Mouse (Mus musculus) hindbrain, embryonic 10.5 days (tissue): ENCODE measurements around the gene Borcs6. TPM values are rescaled to one million over a fixed set of nuclear protein-coding genes. Genes with fewer than 3 reads are reported as not detected.
"Not testable (repeated sequence)": the region's sequence is repeated elsewhere in the genome, so short reads cannot be mapped to it uniquely, and the experiment has no call there.

Source experiments
- DNase-seq: peaks from one replicate; pipeline ENCODE4 v3.0.0-alpha.2; 2017; ENCODE audit warnings: low spot score
- H3K27ac ChIP-seq: fragments of 300-500 bp; sonication (generic); 2 replicates; pipeline ENCODE4 v1.5.1; 2016; ENCODE audit warnings: mild to moderate bottlenecking, moderate library complexity
- H3K27me3 ChIP-seq: fragments of 300-500 bp; sonication (generic); 2 replicates; pipeline ENCODE4 v1.6.1; 2016; ENCODE audit warnings: mild to moderate bottlenecking; ENCODE audit not compliant: poor library complexity, insufficient read depth, severe bottlenecking
- H3K36me3 ChIP-seq: fragments of 300-500 bp; sonication (generic); 2 replicates; pipeline ENCODE4 v1.6.1; 2016; ENCODE audit warnings: mild to moderate bottlenecking, moderate library complexity
- H3K4me1 ChIP-seq: fragments of 300-500 bp; sonication (generic); replicated peaks from 2 replicates; pipeline ENCODE4 v1.6.1; 2016; ENCODE audit warnings: mild to moderate bottlenecking
- H3K4me3 ChIP-seq: fragments of 300-500 bp; sonication (generic); 2 replicates; pipeline ENCODE4 v1.5.1; 2016; ENCODE audit warnings: mild to moderate bottlenecking, moderate library complexity
- H3K9me3 ChIP-seq: fragments of 300-500 bp; sonication (generic); 2 replicates; pipeline ENCODE4 v1.6.1; 2016; ENCODE audit warnings: mild to moderate bottlenecking, moderate library complexity
- WGBS: fragments of 180-500 bp; shearing (Covaris S2); methylation state at CpG from one replicate; pipeline ENCODE4 v1.1.7; 2016; 5-methylcytosine and 5-hydroxymethylcytosine counted together
- polyA plus RNA-seq: library from polyadenylated mRNA; unstranded; fragments of >200 nt; fragmentation: Nextera tagmentation; extraction: Ambion mirVana; gene quantifications from 2 replicates; pipeline ENCODE4 v1.2.1, GENCODE M21; 2016

Borcs6 gene
- polyA plus RNA-seq, result 8.5 and 12.6 TPM in 2 replicates

DNA sequence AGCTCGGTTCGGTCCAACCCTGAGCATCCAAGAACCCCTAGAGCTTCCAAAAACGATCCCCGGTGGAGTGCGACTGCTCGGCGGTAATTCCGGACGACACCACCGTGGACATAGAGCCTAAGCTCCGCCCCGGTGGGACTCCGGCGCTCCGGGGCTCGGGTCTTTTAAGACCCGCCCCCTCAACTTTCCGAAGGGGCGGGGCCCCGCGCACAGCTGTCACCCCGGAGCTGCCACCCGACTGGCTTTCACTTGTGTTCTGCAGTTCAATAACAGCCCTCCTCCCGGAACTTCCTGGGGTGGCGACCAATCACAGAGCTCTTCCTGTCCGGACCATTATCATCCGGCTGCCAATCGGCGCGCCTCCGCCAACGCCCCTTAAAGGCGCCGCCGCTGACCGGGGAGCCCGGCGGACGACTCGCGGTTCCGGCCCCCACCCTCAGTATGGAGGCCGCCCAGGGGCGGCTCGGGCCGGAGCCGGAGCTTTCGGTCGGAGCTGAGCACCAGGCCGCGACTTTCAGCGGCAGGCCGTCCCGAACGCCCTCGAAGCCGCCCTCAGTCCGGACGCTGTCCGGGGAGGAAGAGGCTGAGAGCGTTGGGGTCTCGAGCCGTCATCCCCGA is at the start of gene Borcs6:
Gene Borcs6 (plus strand): TSS at position 361 of the 618 bp plus-strand sequence.
- Histone ChIP-seq H3K9me3 (no peaks in the 10 kb centered on the region), H3K27me3 (peaks cover 8% of the 10 kb centered on the region; the same call in 1 of the 2 replicates), H3K4me1 (peaks cover 41% of the 10 kb centered on the region), H3K36me3 (peaks cover under 1% of the 10 kb centered on the region; the same call in 1 of the 2 replicates), H3K27ac (peak within 1 kb of the TSS; percentile 93), H3K4me3 (peak within 1 kb of the TSS; percentile 83)
- DNase-seq, result peak; percentile 96
- WGBS, result under 1% methylated on average over 64 of the region's 64 CpGs

DNA sequence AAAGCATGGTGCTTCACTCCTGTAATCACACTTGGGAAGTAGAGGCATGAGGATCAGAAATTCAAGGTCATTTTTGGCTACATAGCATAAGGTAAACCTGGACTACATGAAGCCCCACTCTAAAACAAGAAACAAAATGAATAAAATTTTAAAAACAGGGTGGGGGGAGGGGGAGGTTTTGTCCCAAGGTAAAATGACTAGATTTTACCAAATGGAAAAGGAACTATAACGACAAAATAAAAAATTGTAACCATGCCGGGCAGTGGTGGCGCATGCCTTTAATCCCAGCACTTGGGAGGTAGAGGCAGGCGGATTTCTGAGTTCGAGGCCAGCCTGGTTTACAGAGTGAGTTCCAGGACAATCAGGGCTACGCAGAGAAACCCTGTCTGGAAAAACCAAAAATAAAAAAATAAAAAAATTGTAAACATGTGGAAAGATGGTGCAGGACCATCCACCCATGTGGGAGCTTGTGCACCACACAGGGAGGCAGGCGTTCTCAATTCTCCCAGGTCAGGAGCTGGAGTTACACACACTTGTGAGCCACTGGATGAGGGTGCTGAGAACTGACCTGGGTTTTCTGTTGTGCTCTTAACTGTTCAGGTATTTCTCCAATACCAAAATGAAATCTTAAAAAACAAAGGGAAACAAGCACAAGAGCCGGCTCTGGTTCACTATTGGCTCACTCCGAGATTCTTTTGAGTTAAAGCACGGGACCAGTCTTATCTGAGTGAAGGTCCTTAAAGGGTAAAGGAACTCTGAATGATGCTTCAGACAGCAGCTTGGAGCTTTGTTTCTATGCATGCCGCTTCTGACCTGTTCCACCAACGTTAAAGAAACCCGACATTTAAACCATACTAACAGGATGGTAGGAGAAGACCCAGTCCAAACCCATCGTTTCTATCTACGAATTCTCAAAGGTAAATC is 48.9 kb upstream of the Borcs6 start:
- Histone ChIP-seq H3K27me3 (no peaks in the 10 kb centered on the region), H3K4me1 (peaks cover 30% of the 10 kb centered on the region), H3K27ac (no peak overlapping the region), H3K36me3 (peaks cover 6% of the 10 kb centered on the region), H3K4me3 (peak overlapping the region; percentile 66; the same call in 1 of the 2 replicates), H3K9me3 (no peaks in the 10 kb centered on the region)
- no peak for DNase-seq
- WGBS, result 91% methylated on average over 15 of the region's 15 CpGs

DNA sequence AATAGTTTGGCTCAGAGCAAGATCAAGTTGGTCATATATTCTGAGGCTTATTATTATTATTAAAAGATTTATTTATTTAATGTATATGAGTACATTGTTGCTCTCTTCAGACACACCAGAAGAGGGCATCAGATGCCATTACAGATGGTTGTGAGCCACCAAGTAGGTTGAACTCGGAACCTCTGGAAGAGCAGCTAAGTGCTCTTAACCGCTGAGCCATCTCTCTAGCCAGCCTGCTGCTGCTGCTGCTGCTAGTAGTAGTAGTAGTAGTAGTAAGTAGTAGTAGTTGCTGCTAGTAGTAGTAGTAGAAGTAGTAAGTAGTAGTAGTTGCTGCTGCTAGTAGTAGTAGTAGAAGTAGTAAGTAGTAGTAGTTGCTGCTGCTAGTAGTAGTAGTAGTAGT is 48.1 kb upstream of the Borcs6 start:
- not testable (repeated sequence) for DNase-seq, H3K9me3 ChIP-seq, H3K36me3 ChIP-seq, H3K27me3 ChIP-seq
- Histone ChIP-seq H3K27ac (peak overlapping the region; percentile 91), H3K4me1 (peaks cover 32% of the 10 kb centered on the region), H3K4me3 (peak overlapping the region; percentile 66)
- WGBS, result 69% methylated on average over 2 of the region's 2 CpGs

DNA sequence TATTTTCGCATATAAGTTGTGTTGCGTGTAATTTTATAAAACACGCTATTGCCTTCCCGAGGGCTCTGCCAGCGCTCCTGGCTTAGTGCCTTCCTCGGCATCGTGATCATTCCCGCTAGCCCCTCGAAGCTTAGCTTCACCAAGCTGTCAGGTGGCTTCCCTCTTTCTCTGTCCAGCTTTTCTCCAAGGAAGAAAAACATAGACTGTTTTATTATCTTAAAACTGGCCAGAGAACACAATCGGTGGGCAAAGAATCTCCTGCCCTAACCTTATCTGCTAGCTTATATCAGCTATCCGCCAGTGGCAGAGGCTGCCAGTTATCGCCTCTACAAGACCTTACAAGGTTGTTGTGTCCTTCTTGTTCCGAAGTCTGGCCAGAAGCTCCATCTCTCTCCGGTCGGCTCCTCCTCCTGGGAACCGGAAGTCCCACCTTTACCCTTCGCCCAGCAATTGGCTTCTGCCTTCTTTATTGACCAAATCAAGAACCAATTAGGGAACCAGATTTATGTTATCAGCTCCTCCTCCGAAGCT is 47.4 kb upstream of the Borcs6 start:
- Histone ChIP-seq H3K9me3 (no peaks in the 10 kb centered on the region), H3K27ac (peak overlapping the region; percentile 91), H3K27me3 (no peaks in the 10 kb centered on the region), H3K36me3 (no peaks in the 10 kb centered on the region), H3K4me3 (peak overlapping the region; percentile 66), H3K4me1 (peaks cover 34% of the 10 kb centered on the region)
- peak; percentile 90 for DNase-seq
- WGBS, result 2% methylated on average over 18 of the region's 18 CpGs

DNA sequence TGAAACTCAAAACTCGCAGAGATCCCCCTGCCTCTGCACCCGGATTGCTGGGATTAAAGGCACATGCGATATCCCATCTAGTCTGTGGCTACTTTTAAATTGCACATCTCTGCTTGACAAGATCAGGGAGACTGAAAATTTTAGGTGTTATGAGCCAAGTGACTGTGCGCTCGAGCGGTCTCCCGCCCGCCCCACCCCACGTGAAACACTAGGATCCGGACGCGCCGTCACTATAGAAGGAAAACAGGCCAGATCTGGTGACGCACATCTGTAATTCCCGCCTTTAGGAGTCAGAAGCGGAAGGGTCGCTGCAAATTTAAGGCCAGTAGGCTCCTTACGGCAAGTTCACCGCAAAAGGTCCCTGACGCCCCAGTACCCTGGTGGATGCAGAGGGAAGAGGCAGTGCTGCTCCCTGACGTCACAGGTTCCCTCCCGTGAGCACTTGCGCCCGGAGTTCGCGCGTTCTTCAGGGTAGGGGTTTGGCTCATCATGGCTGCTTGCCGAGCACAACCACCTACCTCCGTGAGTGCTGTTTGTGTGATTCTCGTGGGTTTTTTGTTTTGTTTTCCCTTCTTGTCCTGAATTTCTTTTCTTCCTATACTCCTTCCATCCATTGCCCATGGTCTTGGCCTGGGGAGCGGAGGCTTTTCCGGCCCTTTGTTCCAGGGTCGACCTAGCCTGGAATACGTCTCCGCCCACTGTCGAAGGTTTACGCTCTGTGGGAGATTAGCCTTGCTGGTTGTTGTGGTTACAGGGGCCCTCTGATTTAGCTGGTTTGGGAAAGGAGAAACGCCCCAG is 43.7 kb upstream of the Borcs6 start, which contains the start of gene Ctc1:
Gene Ctc1 (plus strand): TSS at position 268 of the 798 bp plus-strand sequence.
- Histone ChIP-seq H3K36me3 (peaks cover 4% of the 10 kb centered on the region), H3K4me3 (peak within 1 kb of the TSS; percentile 76), H3K4me1 (peaks cover 28% of the 10 kb centered on the region), H3K9me3 (no peaks in the 10 kb centered on the region), H3K27me3 (no peaks in the 10 kb centered on the region), H3K27ac (peak within 1 kb of the TSS; percentile 98)
- peak; percentile 94 for DNase-seq
- 6% methylated on average over 38 of the region's 38 CpGs for WGBS

GRCm38 (mm10) chr11:69016755-69017154 is 42.8 kb upstream of the Borcs6 start:
- Histone ChIP-seq H3K36me3 (peaks cover 13% of the 10 kb centered on the region), H3K9me3 (no peaks in the 10 kb centered on the region), H3K27ac (peak overlapping the region; percentile 98), H3K4me3 (peak overlapping the region; percentile 76), H3K27me3 (no peaks in the 10 kb centered on the region), H3K4me1 (peaks cover 21% of the 10 kb centered on the region)
- 74% methylated on average over 3 of the region's 3 CpGs for WGBS
- DNase-seq, result peak; percentile 5

GRCm38 (mm10) chr11:69020691-69021090 is 38.8 kb upstream of the Borcs6 start:
- Histone ChIP-seq H3K4me1 (peaks cover 10% of the 10 kb centered on the region), H3K9me3 (no peaks in the 10 kb centered on the region), H3K27me3 (no peaks in the 10 kb centered on the region), H3K36me3 (peaks cover 53% of the 10 kb centered on the region), H3K27ac (no peak overlapping the region), H3K4me3 (no peak overlapping the region)
- no peak for DNase-seq

GRCm38 (mm10) chr11:69026562-69026961 is 33.0 kb upstream of the Borcs6 start:
- no peak overlapping the region for H3K27ac ChIP-seq
- WGBS, result 96% methylated on average over 3 of the region's 3 CpGs
- H3K27me3 ChIP-seq, result no peaks in the 10 kb centered on the region
- H3K4me3 ChIP-seq, result no peak overlapping the region
- DNase-seq, result no peak
- no peaks in the 10 kb centered on the region for H3K9me3 ChIP-seq
- peaks cover 100% of the 10 kb centered on the region for H3K36me3 ChIP-seq
- H3K4me1 ChIP-seq, result no peaks in the 10 kb centered on the region

GRCm38 (mm10) chr11:69028805-69029204 is 30.7 kb upstream of the Borcs6 start:
- Histone ChIP-seq H3K4me1 (no peaks in the 10 kb centered on the region), H3K36me3 (peaks cover 99% of the 10 kb centered on the region), H3K27ac (no peak overlapping the region), H3K4me3 (no peak overlapping the region), H3K9me3 (no peaks in the 10 kb centered on the region), H3K27me3 (no peaks in the 10 kb centered on the region)
- WGBS, result 71% methylated on average over 2 of the region's 2 CpGs
- no peak for DNase-seq

DNA sequence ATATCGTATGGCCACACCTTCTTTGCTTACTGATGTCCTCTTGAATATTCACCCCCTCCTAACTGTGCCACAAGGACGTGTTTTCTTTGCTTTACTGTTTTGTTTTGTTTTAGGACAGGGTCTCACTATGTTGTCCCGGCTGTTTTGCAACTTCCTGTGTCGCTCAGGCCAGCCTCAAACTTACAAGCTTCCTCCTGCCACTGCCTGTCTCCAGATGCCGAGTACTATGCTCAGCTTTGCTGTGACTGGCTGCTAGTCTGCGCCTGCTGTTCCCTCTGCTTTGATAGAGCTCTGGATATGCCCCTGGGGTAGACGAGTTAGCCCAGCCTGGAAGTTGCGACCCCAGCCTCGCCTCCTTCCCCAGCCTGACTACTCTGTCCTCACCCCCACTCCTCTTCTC is 26.0 kb upstream of the Borcs6 start:
- Histone ChIP-seq H3K36me3 (peaks cover 76% of the 10 kb centered on the region), H3K27me3 (no peaks in the 10 kb centered on the region), H3K9me3 (no peaks in the 10 kb centered on the region), H3K4me1 (peaks cover 22% of the 10 kb centered on the region), H3K27ac (no peak overlapping the region), H3K4me3 (no peak overlapping the region)
- no peak for DNase-seq
- WGBS, result 79% methylated on average over 9 of the region's 9 CpGs

DNA sequence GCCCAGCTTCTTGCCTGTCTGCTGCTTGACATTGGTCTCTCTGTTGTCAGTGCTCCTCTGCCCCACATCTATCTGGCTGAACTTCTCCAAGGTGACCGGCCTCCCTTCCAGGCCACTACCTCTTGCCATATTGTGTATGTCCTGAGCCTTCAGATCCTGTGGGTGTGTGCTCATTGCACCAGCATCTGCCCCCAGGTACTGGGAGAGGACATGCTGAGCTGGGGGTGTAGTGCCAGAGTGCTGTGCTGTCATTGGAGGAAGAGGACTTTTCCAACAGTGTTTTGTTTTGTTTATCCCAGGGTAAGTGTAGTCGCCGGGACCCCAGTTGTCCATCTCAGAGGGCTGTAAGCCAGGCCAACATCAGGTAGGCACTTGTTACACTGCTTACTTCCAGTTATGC is 24.9 kb upstream of the Borcs6 start:
- H3K9me3 ChIP-seq, result no peaks in the 10 kb centered on the region
- peaks cover 66% of the 10 kb centered on the region for H3K36me3 ChIP-seq
- no peak for DNase-seq
- no peaks in the 10 kb centered on the region for H3K27me3 ChIP-seq
- WGBS, result 92% methylated on average over 3 of the region's 3 CpGs
- no peak overlapping the region for H3K4me3 ChIP-seq
- no peak overlapping the region for H3K27ac ChIP-seq
- H3K4me1 ChIP-seq, result peaks cover 33% of the 10 kb centered on the region

DNA sequence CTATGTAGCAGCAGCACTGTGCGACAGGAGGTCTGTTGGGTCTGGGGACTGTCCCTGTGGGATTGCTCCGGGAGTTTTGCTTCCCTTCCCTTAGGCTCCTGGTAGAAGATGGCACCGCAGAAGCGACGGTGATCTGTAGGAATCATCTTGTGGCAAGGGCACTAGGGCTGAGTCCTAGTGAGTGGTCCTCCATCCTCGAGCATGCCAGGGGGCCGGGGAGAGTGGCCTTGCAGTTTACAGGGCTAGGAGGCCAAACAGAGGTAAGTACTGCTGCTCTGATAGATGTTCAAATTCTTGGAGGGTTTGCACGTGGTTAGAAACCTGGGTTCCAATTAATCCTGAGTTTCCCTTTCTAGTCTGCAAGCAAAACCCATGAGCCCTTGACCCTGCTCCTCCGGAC is 24.1 kb upstream of the Borcs6 start:
- DNase-seq, result no peak
- WGBS, result 84% methylated on average over 9 of the region's 9 CpGs
- peak overlapping the region; percentile 71 for H3K4me3 ChIP-seq
- H3K9me3 ChIP-seq, result no peaks in the 10 kb centered on the region
- peaks cover 33% of the 10 kb centered on the region for H3K4me1 ChIP-seq
- H3K27ac ChIP-seq, result peak overlapping the region; percentile 82
- H3K27me3 ChIP-seq, result no peaks in the 10 kb centered on the region
- peaks cover 57% of the 10 kb centered on the region for H3K36me3 ChIP-seq
